Mouse (Mus musculus) forebrain, embryonic 14.5 days (tissue): ENCODE data around the gene Flnc. TPM values are rescaled to one million over a fixed set of nuclear protein-coding genes. Genes with fewer than 3 reads are reported as not detected.
"Not testable (repeated sequence)": the region's sequence is repeated elsewhere in the genome, so short reads cannot be mapped to it uniquely, and the experiment has no call there.

Source experiments
- ATAC-seq: fragments of 200-750 bp; cut with Nextera tagmentation; 2 replicates; pipeline ENCODE4 v1.8.0; 2017; ENCODE audit warnings: mild to moderate bottlenecking, moderate library complexity
- DNase-seq: peaks from one replicate; pipeline ENCODE4 v3.0.0-alpha.2; 2015; ENCODE audit warnings: low spot score
- H3K27ac ChIP-seq: fragments of 300-500 bp; sonication (generic); 2 replicates; pipeline ENCODE4 v1.5.1; 2014; ENCODE audit warnings: low read depth, mild to moderate bottlenecking, control low read depth, low read length, moderate library complexity
- H3K27me3 ChIP-seq: fragments of 300-500 bp; sonication (generic); replicated peaks from 2 replicates; pipeline ENCODE4 v1.6.1; 2014; ENCODE audit warnings: low read length, control low read depth, mixed read lengths; ENCODE audit not compliant: control insufficient read depth, insufficient read depth
- H3K36me3 ChIP-seq: fragments of 300-500 bp; sonication (generic); 2 replicates; pipeline ENCODE4 v1.6.1; 2014; ENCODE audit warnings: low read length, control low read depth; ENCODE audit not compliant: control insufficient read depth, insufficient read depth
- H3K4me1 ChIP-seq: fragments of 300-500 bp; sonication (generic); 2 replicates; pipeline ENCODE4 v1.6.1; 2014; ENCODE audit warnings: antibody characterized with exemption, low read length, control low read depth; ENCODE audit not compliant: control insufficient read depth, insufficient read depth
- H3K4me2 ChIP-seq: fragments of 300-500 bp; sonication (generic); 2 replicates; pipeline ENCODE4 v1.6.1; 2014; ENCODE audit warnings: mild to moderate bottlenecking, control low read depth, low read length
- H3K4me3 ChIP-seq: fragments of 300-500 bp; sonication (generic); 2 replicates; pipeline ENCODE4 v1.5.1; 2014; ENCODE audit warnings: low read depth, low read length, control low read depth
- H3K9ac ChIP-seq: fragments of 300-500 bp; sonication (generic); 2 replicates; pipeline ENCODE4 v1.6.1; 2014; ENCODE audit warnings: mild to moderate bottlenecking, low read length, control low read depth, moderate library complexity
- H3K9me3 ChIP-seq: fragments of 300-500 bp; sonication (generic); replicated peaks from 2 replicates; pipeline ENCODE4 v1.6.1; 2016; ENCODE audit warnings: low read length, control low read depth, mixed read lengths; ENCODE audit not compliant: control insufficient read depth
- WGBS: fragments of 180-500 bp; shearing (Covaris S2); extraction: QIAGEN DNeasy Blood & Tissue Kit; methylation state at CpG from one replicate; pipeline ENCODE4 v1.1.7; 2014; 5-methylcytosine and 5-hydroxymethylcytosine counted together
- polyA plus RNA-seq: library from polyadenylated mRNA; unstranded; fragments of >200 nt; fragmentation: Nextera tagmentation; extraction: Ambion mirVana; gene quantifications from 2 replicates; pipeline ENCODE4 v1.2.1, GENCODE M21; 2014

Gene Flnc
- polyA plus RNA-seq = 1.1 and 2.5 TPM in 2 replicates

DNA sequence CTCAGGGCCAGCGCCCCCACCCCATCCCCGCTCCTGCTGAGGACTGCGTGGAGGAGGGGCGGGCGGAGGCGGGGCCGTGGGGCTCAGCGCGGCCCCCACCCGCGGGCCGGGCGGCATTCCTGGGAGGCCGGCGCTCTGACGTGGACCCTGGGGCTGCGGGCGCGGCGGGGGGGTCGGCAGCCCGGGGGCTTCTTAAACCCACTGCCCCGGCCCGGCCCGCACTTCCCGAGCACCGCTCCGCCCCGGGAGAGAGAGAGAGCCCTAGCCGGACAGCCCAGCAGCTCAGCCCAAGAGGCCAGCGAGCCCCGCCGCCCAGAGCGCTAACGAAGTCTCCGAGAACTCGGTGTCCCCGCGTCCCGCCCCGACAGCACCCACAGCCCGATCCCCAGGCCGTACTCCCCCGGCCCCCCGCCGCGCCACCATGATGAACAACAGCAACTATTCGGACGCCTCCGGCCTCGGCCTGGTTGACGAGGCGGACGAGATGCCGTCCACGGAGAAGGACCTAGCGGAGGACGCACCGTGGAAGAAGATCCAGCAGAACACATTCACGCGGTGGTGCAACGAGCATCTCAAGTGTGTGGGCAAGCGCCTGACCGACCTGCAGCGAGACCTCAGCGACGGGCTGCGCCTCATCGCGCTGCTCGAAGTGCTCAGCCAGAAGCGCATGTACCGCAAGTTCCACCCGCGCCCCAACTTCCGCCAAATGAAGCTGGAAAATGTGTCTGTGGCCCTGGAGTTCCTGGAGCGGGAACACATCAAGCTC lies at the start of gene Flnc:
Gene Flnc, plus strand, starts transcription at position 219 of the 766 bp plus-strand sequence.
- Histone ChIP-seq H3K4me3 (peak within 1 kb of the TSS; percentile 39), H3K9ac (peak within 1 kb of the TSS; percentile 62), H3K4me1 (peaks cover 23% of the 10 kb centered on the region; the same call in 1 of the 2 replicates), H3K4me2 (peak within 1 kb of the TSS; percentile 73), H3K27ac (no peak within 1 kb of the TSS; the same call in 1 of the 2 replicates), H3K9me3 (no peaks in the 10 kb centered on the region), H3K36me3 (no peaks in the 10 kb centered on the region), H3K27me3 (peaks cover 22% of the 10 kb centered on the region)
- 1% methylated on average over 50 of the region's 77 CpGs for WGBS
- peak; percentile 25; the same call in 1 of the 2 replicates for ATAC-seq
- peak; percentile 24 for DNase-seq

DNA sequence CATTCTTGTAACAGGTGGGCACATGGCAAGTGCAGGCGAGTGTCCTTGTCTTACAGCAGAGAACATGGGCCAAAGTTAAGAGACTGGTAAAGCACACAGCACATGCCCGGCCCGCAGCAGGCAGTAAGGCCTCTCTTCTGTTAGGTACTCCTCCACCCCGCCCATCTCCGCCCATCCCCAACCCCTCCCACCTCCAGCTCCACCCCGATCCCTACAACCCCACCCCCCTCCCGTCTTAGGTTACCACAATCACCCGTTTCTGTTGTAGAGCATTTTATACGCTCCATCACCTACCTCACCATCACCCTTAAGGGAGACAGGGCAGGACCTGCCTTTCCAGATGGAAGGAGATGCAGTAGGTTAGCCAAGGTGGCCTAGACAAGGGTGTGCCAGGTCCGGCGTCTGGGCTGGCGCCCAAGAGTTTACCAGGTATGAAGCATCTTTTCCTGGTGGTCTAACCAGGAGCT lies 45.0 kb upstream of the Flnc start, which contains the start of gene Opn1sw:
Gene Opn1sw, minus strand, starts transcription at position 417 of the 467 bp plus-strand sequence.
- ATAC-seq = peak; percentile 62; the same call in 1 of the 2 replicates
- Histone ChIP-seq H3K27ac (no peak within 1 kb of the TSS), H3K27me3 (no peaks in the 10 kb centered on the region), H3K9me3 (no peaks in the 10 kb centered on the region), H3K9ac (0 out of 2 replicates have a peak within 1 kb of the TSS, but pooled peaks have one; percentile 8), H3K4me3 (no peak within 1 kb of the TSS), H3K4me1 (peaks cover 13% of the 10 kb centered on the region; the same call in 1 of the 2 replicates), H3K36me3 (no peaks in the 10 kb centered on the region), H3K4me2 (peak within 1 kb of the TSS; percentile 34)
- peak; percentile 20 for DNase-seq
- 6% methylated on average over 12 of the region's 12 CpGs for WGBS

DNA sequence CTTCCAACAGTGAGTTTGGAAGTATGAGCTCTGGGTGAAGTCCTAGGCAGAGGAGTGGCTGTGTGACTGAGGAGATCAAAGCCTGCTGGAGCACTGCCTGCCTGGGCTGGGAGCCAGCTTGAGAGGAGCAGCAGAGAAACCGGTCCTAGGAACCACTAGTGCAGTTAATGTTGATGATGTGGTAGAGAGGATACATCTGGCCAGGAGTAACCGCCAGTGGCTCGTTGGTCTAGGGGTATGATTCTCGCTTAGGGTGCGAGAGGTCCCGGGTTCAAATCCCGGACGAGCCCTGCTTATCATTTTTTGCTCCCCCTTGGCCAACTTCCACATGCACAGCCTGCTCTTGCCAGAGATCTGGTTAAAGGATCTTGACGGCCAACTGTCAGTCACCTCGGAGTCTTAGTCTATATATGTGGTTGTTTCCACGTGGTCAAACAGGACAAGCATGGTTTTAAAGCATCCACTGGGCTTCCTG lies 44.4 kb upstream of the Flnc start:
- no peak overlapping the region for H3K9ac ChIP-seq
- no peaks in the 10 kb centered on the region for H3K36me3 ChIP-seq
- peak; percentile 88 for ATAC-seq
- no peak overlapping the region for H3K4me3 ChIP-seq
- H3K4me1 ChIP-seq = peaks cover 13% of the 10 kb centered on the region; the same call in 1 of the 2 replicates
- peak; percentile 84 for DNase-seq
- H3K27ac ChIP-seq = no peak overlapping the region
- H3K27me3 ChIP-seq = no peaks in the 10 kb centered on the region
- H3K9me3 ChIP-seq = no peaks in the 10 kb centered on the region
- WGBS = 17% methylated on average over 11 of the region's 11 CpGs
- peak overlapping the region; percentile 34; the same call in 1 of the 2 replicates for H3K4me2 ChIP-seq

DNA sequence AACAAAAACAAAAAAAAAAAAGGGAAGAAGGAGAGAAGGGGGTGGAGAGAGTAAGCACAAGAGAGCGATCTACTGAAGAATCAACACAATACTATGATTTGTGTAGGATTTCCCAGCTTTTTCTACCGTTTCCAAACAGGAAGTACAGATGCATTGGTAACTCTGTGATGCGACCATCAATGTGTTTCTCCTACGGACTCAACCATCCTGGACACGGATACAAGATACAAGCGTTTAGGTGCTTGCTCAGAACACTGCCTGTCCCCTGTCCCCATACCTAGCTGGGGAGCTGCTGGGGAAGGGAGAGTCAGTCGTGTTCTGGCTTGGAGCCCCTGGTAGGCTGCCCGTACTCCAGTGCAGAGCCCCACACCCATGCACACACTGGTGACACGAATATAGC lies 43.6 kb upstream of the Flnc start:
- Histone ChIP-seq H3K9ac (no peak overlapping the region), H3K4me3 (no peak overlapping the region), H3K4me1 (peaks cover 13% of the 10 kb centered on the region; the same call in 1 of the 2 replicates), H3K9me3 (no peaks in the 10 kb centered on the region), H3K36me3 (no peaks in the 10 kb centered on the region), H3K4me2 (no peak overlapping the region), H3K27me3 (no peaks in the 10 kb centered on the region), H3K27ac (no peak overlapping the region)
- ATAC-seq (no peak), DNase-seq (no peak)
- WGBS = 59% methylated on average over 9 of the region's 9 CpGs

DNA sequence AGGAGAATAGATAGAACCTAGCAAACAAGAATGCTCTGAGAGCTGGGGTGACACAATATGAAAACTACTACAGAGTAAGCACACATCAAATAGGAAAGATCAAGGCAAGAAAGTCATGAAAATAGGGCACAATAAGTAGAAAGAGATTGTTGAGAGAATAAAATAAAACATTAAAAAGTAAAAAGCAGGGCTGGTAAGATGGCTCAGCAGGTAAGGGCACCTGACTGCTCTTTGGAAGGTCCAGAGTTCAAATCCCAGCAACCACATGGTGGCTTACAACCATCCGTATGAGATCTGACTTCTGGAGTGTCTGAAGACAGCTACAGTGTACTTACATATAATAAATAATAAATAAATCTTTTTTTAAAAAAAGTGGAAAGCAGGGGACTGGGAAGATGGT lies 42.6 kb upstream of the Flnc start:
- not testable (repeated sequence) for H3K36me3 ChIP-seq, H3K9ac ChIP-seq, H3K27me3 ChIP-seq, H3K4me3 ChIP-seq, H3K4me2 ChIP-seq, H3K9me3 ChIP-seq, H3K27ac ChIP-seq, DNase-seq, ATAC-seq
- WGBS = 78% methylated on average over 1 of the region's 1 CpGs
- H3K4me1 ChIP-seq = peaks cover 13% of the 10 kb centered on the region; the same call in 1 of the 2 replicates

DNA sequence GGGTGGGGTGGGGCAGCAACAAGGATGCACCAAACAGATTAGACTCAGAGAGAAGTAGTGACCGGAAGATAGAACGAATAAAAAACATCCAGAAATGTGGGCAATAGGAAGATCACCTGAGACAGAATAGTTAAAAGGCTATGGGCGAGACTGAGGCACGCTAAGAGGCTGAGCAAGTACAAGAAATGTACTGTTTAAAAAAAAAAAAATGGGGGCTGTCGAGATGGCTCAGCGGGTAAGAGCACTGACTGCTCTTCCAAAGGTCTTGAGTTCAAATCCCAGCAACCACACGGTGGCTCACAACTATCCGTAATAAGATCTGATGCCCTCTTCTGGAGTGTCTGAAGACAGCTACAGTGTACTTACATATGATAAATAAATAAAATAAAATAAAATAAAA lies 41.8 kb upstream of the Flnc start:
- H3K27ac ChIP-seq, H3K4me3 ChIP-seq, ATAC-seq, DNase-seq, H3K9me3 ChIP-seq, H3K4me2 ChIP-seq, H3K9ac ChIP-seq, H3K27me3 ChIP-seq, H3K36me3 ChIP-seq: not testable (repeated sequence)
- peaks cover 18% of the 10 kb centered on the region; the same call in 1 of the 2 replicates for H3K4me1 ChIP-seq
- 81% methylated on average over 8 of the region's 8 CpGs for WGBS

DNA sequence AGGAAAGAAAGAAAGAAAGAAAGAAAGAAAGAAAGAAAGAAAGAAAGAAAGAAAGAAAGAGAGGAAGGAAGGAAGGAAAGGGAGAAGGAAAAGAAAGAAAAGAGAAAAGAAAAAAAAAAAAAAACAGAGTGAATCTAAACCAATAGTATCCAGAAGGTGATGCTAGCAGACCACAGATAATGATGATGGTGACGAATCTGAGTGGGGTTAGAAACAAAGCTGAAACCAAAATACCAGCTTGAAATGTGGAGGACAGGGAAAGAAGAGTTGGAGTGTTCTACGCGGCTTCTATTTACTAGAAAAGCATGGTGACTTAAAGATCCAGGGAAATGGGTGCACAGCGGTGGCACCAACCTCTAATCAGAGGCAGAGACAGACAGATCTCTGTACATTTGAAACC lies 41.3 kb upstream of the Flnc start:
- Histone ChIP-seq H3K9ac (no peak overlapping the region), H3K4me3 (no peak overlapping the region), H3K4me2 (no peak overlapping the region), H3K4me1 (peaks cover 18% of the 10 kb centered on the region; the same call in 1 of the 2 replicates), H3K9me3 (no peaks in the 10 kb centered on the region), H3K27me3 (no peaks in the 10 kb centered on the region; the same call in 1 of the 2 replicates), H3K27ac (no peak overlapping the region), H3K36me3 (no peaks in the 10 kb centered on the region)
- ATAC-seq (no peak), DNase-seq (no peak)
- 73% methylated on average over 4 of the region's 4 CpGs for WGBS

DNA sequence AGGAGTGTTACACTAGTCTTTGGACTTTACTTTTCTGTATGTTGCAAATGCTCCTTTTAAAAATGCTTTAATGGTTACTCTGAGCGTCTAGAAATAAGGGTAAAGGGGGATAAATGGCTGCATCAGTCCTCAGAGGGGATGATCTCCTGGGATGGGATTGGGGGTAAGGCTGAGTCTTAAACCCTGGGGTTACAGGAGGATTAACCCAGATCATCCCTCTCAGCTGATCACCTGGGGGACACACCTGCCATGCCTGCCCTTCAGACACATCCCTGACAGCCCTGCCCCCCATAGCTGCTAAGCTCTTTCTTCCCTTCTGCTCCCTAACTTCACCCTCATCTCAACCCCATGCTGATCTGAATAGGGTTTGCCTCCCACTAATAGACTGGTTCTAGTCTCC lies 38.8 kb upstream of the Flnc start:
- Histone ChIP-seq H3K4me3 (no peak overlapping the region), H3K27me3 (no peaks in the 10 kb centered on the region; the same call in 1 of the 2 replicates), H3K9ac (no peak overlapping the region), H3K4me2 (no peak overlapping the region), H3K4me1 (peaks cover 6% of the 10 kb centered on the region; the same call in 1 of the 2 replicates), H3K27ac (no peak overlapping the region), H3K9me3 (no peaks in the 10 kb centered on the region), H3K36me3 (no peaks in the 10 kb centered on the region)
- 70% methylated on average over 1 of the region's 1 CpGs for WGBS
- DNase-seq = no peak
- no peak for ATAC-seq
